Mouse (Mus musculus) olfactory bulb, adult 2 months (tissue): ENCODE measurements at regions not wholly inside any gene's neighbourhood (a gene's known extent, or its start where the extent isn't known, plus 50 kb on each side); places are given as distances from the start of the nearest gene placed in this dataset.

ENCODE experiments used
- CTCF ChIP-seq: fragments of 200-500 bp; IDR thresholded peaks from 2 replicates; pipeline ENCODE4 v1.5.1; 2012; ENCODE audit warnings: low read depth, mild to moderate bottlenecking, low read length, moderate library complexity; ENCODE audit not compliant: insufficient read depth
- POLR2A ChIP-seq: fragments of 200-500 bp; IDR thresholded peaks from 2 replicates; pipeline ENCODE4 v1.6.1; 2012; ENCODE audit warnings: mild to moderate bottlenecking, low read depth, low read length, moderate library complexity; ENCODE audit not compliant: insufficient read depth

DNA sequence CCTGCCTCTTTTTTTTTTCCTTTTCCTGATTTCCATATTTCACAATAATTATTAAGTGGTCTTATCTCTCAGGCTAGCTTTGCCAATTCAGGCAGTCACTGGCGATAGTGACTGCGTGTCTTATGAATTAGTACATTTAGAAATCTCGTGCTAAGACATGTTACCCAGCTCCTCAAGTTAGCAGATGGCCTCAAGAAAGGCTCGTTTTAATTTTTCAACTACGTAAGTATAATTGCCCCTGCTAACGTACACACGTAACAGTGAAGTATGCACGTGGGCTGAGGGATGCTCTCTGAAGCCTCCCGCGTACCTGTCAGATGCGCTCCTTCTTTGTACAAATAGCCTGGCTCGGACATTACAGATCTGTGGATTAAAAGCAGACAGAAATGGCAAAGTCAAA lies 366.8 kb downstream of the Vrk1 start:
- no peak for TF ChIP-seq CTCF
- TF ChIP-seq POLR2A: no peak
